Mouse (Mus musculus) right cerebral cortex, postnatal 4 days (tissue): ENCODE data around the gene Mylip.
A peak's percentile ranks its signal among the peaks of the same experiment; 100 is the strongest.

Experiments used
- DNase-seq: peaks from one replicate; pipeline ENCODE4 v3.0.0-alpha.2; 2022

Gene Mylip

DNA sequence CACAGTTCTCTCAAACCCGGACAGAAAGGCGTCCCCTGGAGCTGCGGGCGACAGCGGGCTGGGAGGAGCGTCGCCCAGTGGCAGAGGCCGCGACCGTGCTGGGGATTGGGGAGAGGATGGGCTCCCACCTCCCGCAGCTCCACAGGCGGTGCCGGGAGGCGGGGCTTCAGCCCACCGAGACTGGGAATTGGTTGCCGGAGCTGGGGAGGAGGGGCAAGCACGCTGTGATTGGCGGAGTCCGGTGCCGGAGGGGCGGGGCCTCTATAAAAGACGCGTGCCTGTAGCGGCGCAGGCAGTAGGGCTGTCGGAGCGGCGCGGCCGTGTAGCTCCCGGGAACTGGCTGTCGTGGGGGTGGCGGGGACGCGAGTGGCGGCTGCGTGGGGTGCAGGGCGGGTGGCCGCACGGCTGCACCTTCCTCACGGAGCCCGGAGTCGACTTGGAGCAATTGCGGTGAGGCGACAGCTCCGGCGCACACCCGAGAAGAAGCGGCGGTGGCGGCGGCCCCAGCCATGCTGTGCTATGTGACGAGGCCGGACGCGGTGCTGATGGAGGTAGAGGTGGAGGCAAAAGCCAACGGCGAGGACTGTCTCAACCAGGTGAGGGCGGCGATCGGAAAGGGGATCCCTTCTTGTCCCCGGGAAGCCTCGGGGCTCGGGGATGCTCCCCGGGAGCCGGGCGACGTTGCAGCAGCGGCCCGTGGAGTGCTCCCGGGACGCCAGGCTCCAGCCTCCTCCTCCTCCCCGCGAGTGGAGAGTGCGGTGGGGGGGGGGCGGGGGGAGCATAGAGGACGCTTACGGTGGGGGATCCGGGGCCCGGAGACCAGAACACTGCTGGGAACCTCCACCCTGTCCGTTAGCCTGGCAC is at the start of gene Mylip:
Mylip (plus strand) TSS at position 295 of the 864 bp plus-strand sequence.
- peak; percentile 98 for DNase-seq

DNA sequence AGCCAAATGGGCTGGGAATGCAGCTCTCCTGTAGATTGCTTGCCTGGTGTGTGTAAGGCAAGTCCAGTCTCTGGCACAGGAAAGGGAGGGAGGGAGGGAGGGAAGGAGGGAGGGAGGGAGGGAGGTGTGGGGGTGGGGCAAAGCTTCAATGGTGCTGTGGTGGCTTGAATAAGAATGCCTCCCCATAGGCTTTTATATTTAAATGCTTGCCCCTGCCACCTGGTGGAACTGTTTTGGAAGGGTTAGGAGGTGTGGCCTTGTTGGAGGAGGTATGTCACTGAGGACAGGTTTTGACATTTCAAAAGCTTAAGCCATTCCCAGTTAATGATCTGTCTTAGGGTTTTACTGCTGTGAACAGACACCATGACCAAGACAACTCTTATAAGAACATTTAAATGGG is 47.6 kb upstream of the Mylip start:
- DNase-seq, result no peak

DNA sequence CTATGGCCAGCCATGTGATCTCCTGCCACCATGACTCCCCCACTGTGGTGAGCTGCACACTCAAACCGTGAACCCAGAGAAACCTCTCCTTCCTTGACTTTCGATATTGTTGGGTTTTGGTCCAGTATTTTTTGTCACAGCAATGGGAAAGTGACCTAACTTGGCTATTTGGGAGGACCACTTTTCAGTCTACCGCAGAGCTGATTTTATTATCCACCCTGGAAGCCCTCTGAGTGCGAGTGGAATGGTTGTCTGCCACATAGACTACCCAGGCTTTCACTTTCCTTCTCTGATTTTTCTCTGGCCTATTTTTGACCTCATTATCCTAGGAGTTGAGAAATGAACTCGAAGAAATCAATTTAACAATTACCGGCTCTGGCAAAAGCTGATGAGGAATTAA is 46.0 kb upstream of the Mylip start:
- no peak for DNase-seq

- no peak for DNase-seq
Measured at GRCm38 (mm10) chr13:45343966-45344365, 45.6 kb upstream of the Mylip start.

- peak; percentile 11 for DNase-seq
Measured at GRCm38 (mm10) chr13:45345471-45346159, 43.9 kb upstream of the Mylip start.

DNA sequence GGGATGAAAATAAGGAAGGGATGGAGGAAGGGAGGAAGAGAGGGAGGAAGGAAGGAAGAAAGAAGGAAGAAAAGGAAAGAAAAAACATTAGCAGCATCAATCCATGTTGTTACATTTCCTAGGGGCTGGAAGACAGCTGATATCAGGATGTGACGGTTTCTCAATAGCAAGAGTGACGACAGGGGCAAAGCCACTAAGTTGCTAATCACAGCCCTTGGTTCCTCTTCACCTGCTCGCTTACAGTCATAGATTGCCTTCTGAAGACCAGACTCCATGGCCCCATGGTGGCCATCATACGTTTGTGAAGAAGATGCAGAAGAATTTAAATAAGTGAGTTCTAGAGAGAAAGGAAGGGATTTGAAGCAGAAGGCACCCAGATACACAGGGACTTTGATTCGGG is 38.1 kb upstream of the Mylip start:
- DNase-seq, result no peak

DNA sequence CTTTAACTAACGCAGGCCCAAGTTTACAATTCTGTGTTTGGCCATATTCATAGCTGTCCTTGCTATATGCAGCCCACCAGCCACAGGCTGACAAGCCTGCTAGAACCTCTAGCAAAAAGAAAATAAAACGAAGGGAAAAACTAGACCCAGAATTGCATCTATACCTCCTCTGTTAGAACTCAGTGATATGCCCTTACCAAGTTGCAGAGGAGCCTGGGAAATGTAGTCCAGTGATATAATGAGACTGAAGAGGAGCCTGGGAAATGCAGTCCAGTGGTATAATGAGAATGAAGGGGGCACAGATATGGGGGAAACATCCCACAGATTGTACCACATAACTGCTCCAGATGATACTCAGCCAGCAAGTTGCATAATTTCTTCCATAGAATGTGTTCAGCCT is 34.7 kb upstream of the Mylip start:
- DNase-seq, result no peak

GRCm38 (mm10) chr13:45358208-45358607 is 31.3 kb upstream of the Mylip start:
- DNase-seq, result no peak

DNA sequence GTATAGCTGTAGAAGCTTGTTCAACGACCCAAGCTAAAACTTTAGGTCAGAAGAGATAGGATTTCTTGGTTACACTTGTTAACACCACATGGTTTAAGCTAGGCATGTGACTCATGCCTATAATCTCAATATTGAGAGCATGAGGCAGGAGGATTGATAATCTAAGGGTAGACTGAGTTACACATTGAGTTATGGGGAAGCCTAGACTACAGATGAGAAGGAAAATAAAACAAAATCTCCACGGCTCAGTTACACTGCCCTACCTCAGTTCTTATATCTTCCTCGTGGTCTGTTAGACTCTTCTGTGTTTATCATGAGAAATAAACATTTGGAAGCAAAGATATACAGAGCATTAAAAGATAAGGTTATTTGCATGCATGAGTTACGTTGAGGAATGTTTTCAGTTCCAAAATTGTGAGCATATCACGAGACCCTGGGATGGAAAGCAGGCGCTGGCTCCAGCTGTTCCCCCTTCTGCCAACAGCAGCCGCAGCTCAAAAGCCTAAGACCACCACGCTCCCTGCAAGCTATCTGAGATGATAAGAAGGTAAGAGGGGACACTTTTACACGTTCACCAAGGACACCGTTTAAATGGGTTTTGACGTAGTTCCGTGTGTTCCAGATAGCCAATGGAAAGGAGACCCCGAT is 30.7 kb upstream of the Mylip start:
- no peak for DNase-seq

DNA sequence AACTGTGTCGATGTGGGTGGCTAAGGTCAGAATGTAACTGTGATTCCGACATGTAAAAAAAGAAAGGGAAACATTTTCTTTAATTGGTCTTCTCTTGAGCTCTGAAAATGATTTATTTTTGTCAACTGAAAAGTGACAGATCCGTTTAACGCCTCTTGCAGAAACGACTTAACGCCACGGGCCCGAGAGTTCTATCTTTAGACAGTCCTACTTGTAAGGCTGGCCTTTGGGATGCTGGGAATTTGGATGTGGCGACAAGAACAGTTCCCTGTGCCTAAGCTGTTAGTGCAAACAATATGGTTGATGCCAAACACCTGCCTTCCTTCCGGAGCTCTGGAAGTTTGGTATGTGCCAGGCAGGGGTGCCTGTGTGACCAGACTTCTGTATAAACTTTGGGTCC is 23.8 kb upstream of the Mylip start:
- DNase-seq, result no peak

DNA sequence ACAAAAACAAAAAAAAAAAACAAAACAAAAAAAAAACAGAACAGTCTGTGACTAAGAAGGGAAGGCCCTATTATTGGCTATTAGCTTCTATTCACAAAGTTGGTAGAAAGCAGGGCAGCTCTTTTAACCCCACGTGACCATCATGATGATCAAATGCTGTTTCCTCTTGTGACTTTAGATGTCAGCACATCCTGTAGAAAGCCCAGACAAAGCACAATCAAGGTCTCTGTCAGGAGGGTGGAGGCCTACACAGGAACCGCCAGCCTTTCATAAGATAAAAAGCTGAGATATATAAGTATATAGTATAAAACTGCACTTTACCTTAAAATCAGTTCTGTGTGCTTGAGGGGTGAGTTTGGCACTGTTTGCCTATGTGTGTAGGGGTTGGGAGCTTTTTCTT is 17.9 kb upstream of the Mylip start:
- no peak for DNase-seq

DNA sequence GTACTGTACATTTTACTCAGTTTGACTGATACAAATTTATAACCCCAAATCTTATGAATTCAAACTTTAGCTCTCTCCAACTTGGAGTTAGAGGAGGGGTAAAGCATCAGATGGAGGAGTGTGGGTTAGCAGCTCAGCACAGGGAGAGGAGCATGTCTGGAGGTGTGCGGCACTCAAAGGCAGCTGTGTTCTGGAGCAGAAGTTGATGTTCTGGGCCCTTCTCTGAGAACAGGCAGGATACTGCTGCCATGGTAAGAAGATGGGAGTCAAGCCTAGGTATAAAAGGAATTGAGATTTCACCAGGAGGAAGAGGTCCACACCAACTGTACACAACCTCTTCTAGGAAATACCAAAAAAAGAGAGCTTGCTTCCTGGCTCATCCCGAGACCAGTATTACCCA is 17.1 kb upstream of the Mylip start:
- DNase-seq, result no peak

GRCm38 (mm10) chr13:45374846-45375245 is 14.7 kb upstream of the Mylip start:
- no peak for DNase-seq

GRCm38 (mm10) chr13:45382208-45382607 is 7.3 kb upstream of the Mylip start:
- DNase-seq, result no peak

- DNase-seq, result no peak
Measured at GRCm38 (mm10) chr13:45384636-45385035, 4.9 kb upstream of the Mylip start.

DNA sequence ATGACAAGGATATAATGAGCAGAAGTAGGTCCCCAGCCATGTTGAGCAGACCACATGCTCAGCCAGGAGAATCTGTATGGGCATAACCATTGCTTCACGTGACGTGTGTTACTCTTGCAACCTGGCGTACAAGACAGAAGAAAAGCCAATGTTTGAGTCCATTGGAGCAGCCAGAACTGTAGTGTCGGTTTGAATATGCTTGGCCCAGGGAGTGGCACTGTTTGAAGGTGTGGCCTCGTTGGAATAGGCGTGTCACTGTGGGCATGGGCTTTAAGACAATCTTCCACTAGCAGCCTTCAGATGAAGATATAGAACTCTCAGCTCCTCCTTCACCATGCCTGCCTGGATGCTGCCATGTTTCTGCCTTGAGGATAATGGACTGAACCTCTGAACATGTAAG is 4.0 kb upstream of the Mylip start:
- no peak for DNase-seq

- no peak for DNase-seq
Measured at GRCm38 (mm10) chr13:45386253-45386652, 3.3 kb upstream of the Mylip start.

- no peak for DNase-seq
Measured at GRCm38 (mm10) chr13:45387231-45387630, 2.3 kb upstream of the Mylip start.

GRCm38 (mm10) chr13:45388254-45388805 is 1.2 kb upstream of the Mylip start:
- DNase-seq, result no peak

GRCm38 (mm10) chr13:45388889-45389288 is 653 bp upstream of the Mylip start:
- DNase-seq, result no peak

- DNase-seq, result peak; percentile 40
Measured at GRCm38 (mm10) chr13:45390312-45390961, 895 bp downstream of the Mylip start.

DNA sequence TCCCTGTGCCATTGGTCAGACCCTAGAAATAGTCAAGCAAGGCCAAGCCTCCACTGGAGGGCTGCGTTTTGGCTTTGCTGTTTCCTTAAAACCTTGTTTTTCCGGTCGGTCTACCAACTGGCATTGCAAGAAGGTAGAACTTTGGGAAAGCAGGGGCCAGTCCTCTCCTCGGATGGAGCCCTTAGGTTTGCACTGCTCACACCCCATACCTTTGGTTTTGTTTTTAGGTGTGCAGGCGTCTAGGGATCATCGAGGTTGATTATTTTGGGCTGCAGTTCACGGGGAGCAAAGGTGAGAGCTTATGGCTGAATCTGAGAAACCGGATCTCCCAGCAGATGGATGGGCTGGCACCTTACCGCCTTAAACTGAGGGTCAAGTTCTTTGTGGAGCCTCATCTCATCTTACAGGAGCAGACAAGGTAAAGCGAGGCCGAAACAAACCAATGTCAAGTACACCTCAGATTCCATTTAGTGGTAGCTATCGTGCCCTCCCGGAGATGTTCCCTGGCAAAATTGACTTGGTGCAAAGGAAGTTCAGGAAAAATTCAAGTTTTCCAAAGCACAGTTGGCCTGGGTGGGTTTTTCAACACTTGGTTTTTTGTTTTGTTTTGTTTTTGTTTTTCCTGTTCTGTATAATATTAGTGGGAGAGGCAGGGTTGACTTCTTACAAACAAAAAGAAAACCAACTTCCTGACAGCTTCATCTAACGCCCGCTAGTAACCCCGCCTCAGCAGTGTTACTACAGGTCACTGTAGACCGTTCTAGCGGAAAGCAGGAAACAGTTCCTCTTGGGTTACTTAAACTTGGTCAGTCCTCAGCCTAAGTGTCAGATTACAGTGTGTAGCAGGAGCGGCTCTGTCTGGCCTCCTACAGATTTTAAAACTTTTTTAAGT is 1.7 kb downstream of the Mylip start:
- no peak for DNase-seq
